Mouse (Mus musculus) lung, adult 2 months (tissue): Measurements from ENCODE around the gene Tnfrsf18.

Experiments
- CTCF ChIP-seq: fragments of 200-500 bp; IDR thresholded peaks from 2 replicates; pipeline ENCODE4 v1.5.1; 2011; ENCODE audit warnings: mild to moderate bottlenecking, low read length, control low read depth; ENCODE audit not compliant: insufficient read depth
- POLR2A ChIP-seq: fragments of 200-500 bp; IDR thresholded peaks from 2 replicates; pipeline ENCODE4 v1.6.1; 2011; ENCODE audit warnings: low read depth, mild to moderate bottlenecking, control low read depth, low read length, borderline replicate concordance; ENCODE audit errors: extremely low read depth

GRCm38 (mm10) chr4:156057702-156058101 is 31.7 kb downstream of the Tnfrsf18 start:
- TF ChIP-seq CTCF (no peak), POLR2A (no peak)
